ENCODE assay signal across 14 mouse cellular contexts in the genomic region with DNA sequence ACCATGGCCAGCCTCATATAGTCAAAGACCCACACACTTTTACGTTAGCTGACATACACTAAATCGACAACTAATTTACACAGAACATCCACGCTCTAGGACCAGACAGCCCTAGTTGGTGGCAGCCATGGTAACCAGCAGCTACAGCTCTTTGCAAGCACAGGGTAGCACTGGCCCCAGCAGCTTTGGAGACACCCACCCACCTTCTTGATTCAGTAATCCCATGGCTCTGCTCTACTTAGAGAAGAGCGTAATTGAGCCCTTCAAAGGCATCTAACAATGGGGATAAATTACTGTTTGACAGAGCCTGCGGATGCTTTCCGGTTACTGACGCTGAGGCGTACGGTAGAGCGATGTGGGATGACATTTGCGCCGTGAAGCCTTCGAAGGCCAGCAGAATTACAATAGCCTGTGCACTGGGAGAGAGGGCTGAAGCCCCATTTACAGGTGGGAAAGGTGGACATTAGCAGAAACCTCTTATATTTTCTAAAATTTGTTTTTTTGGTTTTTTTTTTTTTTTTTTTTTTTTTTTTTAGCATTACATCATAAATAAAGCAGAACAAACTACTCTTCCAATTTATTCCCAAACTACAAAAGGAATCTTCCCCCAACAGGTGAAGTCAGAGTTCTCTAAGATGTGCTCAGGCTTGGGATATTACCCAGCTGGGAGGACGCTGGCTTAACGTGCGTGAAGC.
DNase-seq lines count a peak whose midpoint lies in the region; ATAC-seq lines count a peak whose summit lies in the region.
"Had no signal": no experiment of that assay in that cellular context is flagged by ENCODE, and none has a peak within 500 bp of the region (broad histone marks: within the 10 kb centered on the region; RNA-seq: fewer than 3 reads in every experiment).

No protein-coding gene starts in this region.

- H3K9me3 ChIP-seq in forebrain, embryonic 16.5 days (ENCODE audit: control insufficient read depth, low read length) = no peaks in the 10 kb centered on the region
- no peaks in the 10 kb centered on the region for H3K9me3 ChIP-seq in midbrain, embryonic 12.5 days

- 45% methylated on average over 16 of the region's 16 CpGs for WGBS in forebrain, embryonic 16.5 days
- 50% methylated on average over 16 of the region's 16 CpGs for WGBS in midbrain, embryonic 12.5 days

- H3K4me3 ChIP-seq in forebrain, embryonic 16.5 days (replicated peaks; ENCODE audit: low read length) = no peak overlapping the region
- no peak overlapping the region for H3K4me3 ChIP-seq in midbrain, embryonic 12.5 days
- H3K4me3 ChIP-seq: erythroblast, embryonic 14.5 days had no signal

- no peak overlapping the region for H3K9ac ChIP-seq in forebrain, embryonic 16.5 days (replicated peaks; ENCODE audit: low read depth, low read length)
- no peak overlapping the region for H3K9ac ChIP-seq in midbrain, embryonic 12.5 days (replicated peaks)

- ATAC-seq in forebrain, embryonic 16.5 days = peak; percentile 74
- 0 out of 2 replicates have a peak, but pooled peaks have one; percentile 45 for ATAC-seq in midbrain, embryonic 12.5 days (ENCODE audit: low FRiP score, low read depth)
- ATAC-seq: activated CD4-positive, CD25-positive, alpha-beta regulatory T cell, adult 4 months had no signal

- no peak overlapping the region for H3K27ac ChIP-seq in forebrain, embryonic 16.5 days (ENCODE audit: low read length)
- H3K27ac ChIP-seq in midbrain, embryonic 12.5 days (replicated peaks) = no peak overlapping the region

- no peaks in the 10 kb centered on the region for H3K27me3 ChIP-seq in forebrain, embryonic 16.5 days (replicated peaks; ENCODE audit: control insufficient read depth, insufficient read depth, low read length)
- H3K27me3 ChIP-seq in midbrain, embryonic 12.5 days = peaks cover 27% of the 10 kb centered on the region; the same call in 1 of the 2 replicates

- peaks cover 20% of the 10 kb centered on the region for H3K4me1 ChIP-seq in forebrain, embryonic 16.5 days (replicated peaks; ENCODE audit: control insufficient read depth, insufficient read depth, low read length)
- H3K4me1 ChIP-seq in midbrain, embryonic 12.5 days = peaks cover 38% of the 10 kb centered on the region

- peak; percentile 59 for DNase-seq in right cerebral cortex, adult 18-20 months
- DNase-seq in right cerebral cortex, postnatal 4 days = no peak
- peak; percentile 42 to 48 for DNase-seq in right cerebral cortex, postnatal 36 days (ENCODE audit: low spot score in 2 of 2)
- no peak for DNase-seq in neural tube, embryonic 10.5 days (ENCODE audit: extremely low spot score, low spot score)
- DNase-seq in urinary bladder, postnatal 10 days (ENCODE audit: low spot score) = no peak
- DNase-seq in lung, postnatal 10 days = no peak
- DNase-seq: heart, postnatal 14 days; kidney, adult 11 months; kidney, postnatal 36 days; liver had no signal

- no peaks in the 10 kb centered on the region for H3K36me3 ChIP-seq in forebrain, embryonic 16.5 days (ENCODE audit: control insufficient read depth, insufficient read depth)
- H3K36me3 ChIP-seq in midbrain, embryonic 12.5 days = no peaks in the 10 kb centered on the region

- H3K4me2 ChIP-seq in forebrain, embryonic 16.5 days (ENCODE audit: low read length) = no peak overlapping the region
- no peak overlapping the region for H3K4me2 ChIP-seq in midbrain, embryonic 12.5 days (replicated peaks)

Comparison
In these comparisons a context has a peak if more than half of its experiments do, and no peak if none do; other contexts are left out.
1. DNase-seq: peak in right cerebral cortex, adult 18-20 months (single experiment) and right cerebral cortex, postnatal 36 days (2 of 2); none in right cerebral cortex, postnatal 4 days (single experiment), neural tube, embryonic 10.5 days (single experiment), urinary bladder, postnatal 10 days (single experiment) and lung, postnatal 10 days (single experiment).